Mouse (Mus musculus) frontal cortex, postnatal 14 days (tissue): ENCODE results near the gene Ephb3.

ENCODE experiments used
- DNase-seq, 2 experiments: peaks; one replicate each; pipeline ENCODE4 v3.0.0; 2022; ENCODE audit warnings: low spot score in 2 of 2

Ephb3 gene

DNA sequence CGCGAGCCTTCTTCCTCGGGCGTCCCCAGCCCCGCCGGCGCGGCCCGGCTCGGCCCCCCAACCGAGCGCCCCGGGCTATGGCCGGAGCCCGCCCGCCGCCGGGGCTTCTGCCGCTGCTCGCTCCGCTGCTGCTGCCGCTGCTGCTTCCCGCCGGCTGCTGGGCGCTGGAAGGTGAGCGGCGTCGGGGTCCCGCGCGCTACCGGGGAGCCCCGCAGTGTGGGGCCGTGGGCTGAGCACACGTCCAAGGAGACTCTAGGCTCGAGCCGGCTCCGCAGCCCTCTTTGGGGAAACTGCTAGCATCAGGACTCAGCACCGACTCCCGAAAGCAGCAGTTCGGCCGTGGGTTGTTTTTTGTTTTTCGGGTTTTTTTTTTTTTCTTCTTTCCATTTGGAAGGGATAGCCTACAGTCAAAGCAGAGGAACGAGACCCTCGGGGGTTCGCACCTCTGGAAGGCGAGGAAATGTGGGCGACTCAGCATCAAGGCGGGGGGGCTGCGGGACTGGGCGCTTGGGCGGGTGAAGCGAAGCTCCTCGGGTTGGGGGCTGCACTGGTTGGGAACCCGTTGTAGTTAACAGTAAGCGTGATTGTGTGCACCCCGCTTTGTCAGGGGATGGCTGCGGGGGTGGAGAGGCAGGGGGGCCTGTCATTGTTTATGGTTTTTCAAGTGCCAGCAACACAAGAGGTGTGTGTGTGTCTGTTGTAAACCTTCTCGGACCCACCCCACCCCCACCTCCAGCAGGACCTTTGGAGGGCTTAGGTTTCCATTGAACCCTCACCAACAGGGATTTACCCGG, 735 bp downstream of the Ephb3 start:
- no peak for DNase-seq

DNA sequence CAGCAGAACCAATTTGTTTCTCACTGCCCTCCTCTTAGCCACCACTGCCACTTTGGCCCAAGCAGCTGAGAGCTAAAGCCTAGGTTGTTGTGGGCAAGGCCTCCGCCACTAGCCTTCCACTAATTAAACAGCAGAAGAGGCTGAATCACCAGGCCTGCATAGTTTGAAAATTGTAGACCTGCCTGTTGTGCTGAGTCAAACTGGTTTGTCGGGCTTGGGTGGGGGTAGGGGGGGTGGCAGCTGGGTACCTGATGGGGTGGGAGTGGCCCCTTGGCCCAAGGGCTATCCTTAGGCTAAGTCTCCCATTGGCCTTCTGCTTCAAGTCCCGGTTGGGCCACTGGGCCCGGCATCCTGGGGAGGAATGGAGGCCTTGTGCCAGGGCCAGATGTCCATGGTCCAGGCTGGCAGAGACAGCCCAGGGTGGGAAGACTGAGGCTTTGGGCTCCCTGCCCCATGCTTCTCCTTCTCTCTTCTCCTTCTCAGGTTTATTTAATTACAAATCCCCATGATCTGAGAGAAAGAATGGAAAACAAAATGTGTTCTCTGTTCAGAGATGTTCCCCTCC, 3.5 kb downstream of the Ephb3 start:
- no peak for DNase-seq

DNA sequence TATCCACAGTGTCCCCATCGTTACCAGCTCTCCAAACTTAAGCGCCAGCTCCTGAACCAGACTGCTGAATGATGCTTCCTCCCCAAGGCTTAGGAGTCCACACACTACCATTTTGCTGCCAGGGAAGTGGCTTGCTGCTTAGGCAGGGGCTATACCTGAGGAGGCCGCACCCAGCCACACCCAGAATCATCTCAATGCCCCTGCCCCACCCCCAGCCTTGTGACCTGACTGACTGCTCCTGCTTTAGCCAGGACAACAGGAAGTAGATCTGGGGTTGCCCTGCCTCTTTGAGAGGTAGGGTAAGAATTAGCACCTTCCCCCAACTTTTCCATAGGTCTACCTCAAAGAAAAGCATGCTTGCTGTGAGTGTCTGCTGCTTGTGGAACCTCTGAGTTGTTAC, 4.7 kb downstream of the Ephb3 start:
- no peak for DNase-seq

DNA sequence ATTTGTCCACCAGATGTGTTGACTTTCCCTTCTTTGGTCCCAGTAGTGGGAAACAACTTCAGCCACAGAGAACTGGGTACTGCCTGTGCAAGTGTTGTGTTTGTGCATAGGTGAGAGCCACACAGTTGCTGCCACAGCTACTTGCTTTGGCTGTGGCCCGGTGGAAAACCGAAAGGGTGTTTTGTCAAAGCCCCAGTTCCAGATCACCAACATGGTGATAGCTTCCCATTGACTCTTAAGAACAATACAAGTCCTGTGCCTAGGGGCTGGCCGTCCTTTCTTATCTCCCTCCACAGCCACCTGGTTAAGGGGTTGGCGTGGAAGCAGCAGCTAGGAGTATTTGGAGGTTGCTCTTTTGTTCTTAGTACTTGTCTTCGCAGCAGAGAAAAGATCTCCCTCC, 5.6 kb downstream of the Ephb3 start:
- DNase-seq: no peak

DNA sequence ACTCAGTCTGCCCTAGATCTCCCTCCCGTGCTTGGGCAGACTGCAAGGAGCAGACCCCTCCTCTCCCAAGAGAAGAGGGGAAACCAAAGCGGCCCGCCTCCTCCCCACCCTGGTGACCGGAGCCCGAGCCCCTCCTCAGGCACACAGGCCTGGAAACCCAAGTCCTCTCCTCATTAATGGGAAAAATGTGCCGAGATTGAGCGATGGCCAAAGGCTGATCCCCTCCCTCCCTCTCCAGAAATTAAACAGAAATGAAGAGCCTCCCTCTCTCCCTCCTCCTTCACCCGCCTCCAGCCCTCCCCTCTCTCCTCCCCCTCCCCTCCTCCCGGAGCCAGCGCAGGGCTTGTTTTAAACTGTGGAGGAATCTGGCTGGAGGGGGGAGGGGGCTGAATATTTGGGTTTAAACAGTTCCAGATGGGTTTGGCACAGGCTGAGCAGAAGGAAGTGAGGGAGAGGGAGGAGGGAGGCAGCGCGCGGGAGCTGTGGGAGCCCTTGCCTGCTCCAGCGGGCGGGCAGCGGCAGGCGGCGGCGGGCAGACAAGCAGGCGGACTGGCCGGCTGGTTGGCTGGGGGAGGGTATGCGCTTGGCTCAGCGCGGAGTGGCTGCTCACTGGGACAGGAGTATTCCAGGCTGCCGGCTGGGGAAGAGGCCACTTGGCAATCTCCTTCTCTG, 6.2 kb downstream of the Ephb3 start:
- peak; percentile 79 to 83 for DNase-seq

DNA sequence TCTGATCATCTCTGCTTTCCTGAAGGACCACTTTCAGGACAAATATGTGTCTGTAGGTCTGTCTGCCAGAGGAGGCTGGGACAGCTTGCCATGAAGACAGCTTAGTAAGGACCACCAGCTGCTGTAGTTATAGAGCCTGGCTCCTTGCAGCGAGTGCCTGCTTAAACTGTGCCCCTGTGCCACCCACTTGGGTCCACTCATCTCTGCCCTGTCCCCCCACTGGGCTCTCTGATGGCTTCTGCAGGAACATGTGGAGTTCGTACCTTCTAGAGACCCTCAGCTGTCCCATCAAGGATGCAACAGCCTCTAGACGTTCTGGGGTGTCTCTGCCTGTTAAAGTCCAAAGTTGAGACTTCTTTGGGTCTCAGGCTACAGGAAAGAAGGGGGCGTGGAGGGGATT, 6.9 kb downstream of the Ephb3 start:
- no peak for DNase-seq

DNA sequence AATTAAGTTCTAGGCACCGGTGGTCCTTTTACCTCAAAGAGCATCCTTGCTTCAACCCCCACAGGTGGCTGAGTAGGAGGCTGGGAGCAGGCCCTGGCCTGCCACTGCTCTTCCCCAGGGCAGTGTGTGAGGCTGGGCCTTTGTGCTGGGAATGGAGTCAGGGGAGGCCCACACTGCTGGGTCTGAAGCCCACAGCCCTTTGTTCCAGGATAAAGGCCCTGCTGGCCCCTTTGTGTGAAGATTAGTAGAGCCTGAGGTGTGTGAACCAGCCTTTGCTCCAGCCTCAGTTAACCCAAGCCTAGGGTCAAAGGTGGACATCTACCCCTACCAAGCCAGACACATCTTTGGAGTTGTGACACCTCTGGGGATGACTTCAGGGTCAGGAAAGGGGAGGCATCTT, 7.8 kb downstream of the Ephb3 start:
- no peak for DNase-seq

DNA sequence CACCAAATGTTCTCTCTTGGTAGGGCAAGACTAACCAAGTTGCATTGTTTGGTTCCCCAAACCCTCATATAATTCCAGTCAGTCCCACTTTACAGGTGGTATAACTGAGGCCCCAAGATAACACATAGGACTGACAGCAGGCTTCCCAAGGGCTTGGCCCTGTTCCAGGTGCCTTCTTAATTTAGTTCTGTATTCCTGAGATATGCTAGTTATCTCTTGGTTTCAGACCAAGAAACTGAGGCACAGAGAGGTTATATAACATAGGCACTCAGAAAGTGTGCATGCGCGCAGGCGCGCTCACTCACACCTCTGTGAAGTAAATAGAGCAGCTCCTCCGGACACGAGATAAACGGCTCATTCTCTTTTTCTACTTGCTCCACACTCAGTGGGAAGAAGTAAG, 9.4 kb downstream of the Ephb3 start:
- DNase-seq: no peak

DNA sequence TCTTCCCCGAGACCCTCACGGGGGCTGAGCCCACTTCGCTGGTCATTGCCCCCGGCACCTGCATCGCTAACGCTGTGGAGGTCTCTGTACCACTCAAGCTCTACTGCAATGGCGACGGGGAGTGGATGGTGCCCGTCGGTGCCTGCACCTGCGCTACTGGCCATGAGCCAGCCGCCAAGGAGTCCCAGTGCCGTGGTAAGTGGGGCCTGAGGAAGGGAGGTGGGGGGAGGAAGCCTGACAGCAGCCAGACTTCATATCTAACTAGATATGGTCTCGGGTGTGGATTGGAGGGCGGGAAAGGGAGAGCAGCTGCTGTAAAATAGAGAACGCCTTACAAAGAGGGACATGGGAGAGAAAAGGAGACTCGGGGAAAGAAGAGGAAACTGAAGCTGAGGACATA, 10.2 kb downstream of the Ephb3 start:
- no peak for DNase-seq

DNA sequence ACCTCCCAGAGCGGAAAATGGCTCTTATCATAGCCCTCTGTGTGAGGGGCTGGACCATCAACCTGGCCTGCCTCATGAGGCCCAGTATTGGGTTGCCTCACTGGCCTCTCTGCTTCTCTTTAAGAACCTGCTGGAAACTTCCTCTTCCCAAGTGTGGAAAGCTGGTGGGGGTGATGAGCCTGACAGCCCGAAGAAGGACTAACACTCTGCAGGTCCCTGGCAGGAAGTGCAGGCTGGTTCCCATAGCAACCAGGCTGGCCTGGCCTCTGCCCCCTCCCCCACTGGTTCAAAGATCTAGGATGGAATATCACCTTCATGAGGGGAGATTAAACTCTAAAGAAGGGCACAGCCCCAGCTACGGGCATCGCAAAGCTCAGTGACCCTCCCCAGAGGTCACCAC, 11.5 kb downstream of the Ephb3 start:
- DNase-seq: no peak

DNA sequence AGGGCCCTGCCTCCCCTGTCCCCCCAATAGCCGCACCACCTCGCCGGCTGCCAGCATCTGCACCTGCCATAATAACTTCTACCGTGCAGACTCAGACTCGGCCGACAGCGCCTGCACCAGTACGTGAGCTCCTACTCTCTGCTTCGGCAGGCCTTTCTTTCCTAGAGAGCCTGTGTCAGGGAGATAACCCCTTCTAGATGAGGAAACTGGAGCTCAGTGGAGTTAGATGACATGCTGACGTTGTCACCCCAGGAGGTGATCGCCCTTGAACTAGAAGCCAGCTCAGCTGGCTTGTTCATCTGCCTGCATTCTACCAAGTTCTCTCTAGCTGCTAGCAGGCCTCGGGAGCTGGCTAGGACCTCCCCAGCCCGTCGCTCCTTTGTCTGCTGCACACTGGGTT, 12.7 kb downstream of the Ephb3 start:
- DNase-seq: no peak

DNA sequence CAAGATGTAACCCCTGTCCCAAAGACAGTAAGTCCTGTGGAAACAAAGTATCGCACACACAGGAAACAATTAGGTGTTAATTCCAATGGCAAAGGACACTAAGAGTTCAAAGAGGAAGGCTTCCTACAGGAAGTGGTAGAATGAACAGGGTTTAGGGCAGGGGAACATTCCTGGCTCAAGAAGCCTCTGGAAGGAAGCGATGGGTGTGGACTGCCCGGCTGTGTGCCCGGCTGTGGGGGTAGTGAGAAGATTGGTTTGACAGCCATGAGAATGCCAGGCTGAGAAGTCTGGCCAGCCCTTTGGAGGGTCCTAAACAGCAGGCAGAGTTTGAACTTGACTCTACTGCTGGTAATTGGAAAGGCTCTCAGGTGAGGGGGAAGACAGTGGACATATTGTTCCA, 15.1 kb downstream of the Ephb3 start:
- no peak for DNase-seq

DNA sequence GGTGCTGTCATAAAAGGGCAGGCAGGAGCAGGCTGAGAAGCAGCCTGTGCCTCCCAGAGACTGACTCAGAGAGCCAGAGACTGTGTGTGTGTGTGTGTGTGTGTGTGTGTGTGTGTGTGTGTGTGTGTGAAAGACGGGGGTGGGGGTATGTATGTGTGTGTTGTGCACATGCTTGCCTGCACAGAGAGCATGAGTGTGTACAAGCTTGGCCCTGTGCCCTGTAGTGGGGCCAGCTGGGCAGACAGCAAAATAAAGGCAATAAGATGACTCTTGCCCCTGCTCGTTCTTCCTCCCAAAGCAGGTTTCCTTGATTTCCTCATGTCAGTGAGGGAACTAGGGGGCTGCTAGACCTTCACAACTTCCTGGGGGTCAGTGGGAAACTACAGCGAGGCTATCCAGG, 18.5 kb downstream of the Ephb3 start:
- DNase-seq: no peak

DNA sequence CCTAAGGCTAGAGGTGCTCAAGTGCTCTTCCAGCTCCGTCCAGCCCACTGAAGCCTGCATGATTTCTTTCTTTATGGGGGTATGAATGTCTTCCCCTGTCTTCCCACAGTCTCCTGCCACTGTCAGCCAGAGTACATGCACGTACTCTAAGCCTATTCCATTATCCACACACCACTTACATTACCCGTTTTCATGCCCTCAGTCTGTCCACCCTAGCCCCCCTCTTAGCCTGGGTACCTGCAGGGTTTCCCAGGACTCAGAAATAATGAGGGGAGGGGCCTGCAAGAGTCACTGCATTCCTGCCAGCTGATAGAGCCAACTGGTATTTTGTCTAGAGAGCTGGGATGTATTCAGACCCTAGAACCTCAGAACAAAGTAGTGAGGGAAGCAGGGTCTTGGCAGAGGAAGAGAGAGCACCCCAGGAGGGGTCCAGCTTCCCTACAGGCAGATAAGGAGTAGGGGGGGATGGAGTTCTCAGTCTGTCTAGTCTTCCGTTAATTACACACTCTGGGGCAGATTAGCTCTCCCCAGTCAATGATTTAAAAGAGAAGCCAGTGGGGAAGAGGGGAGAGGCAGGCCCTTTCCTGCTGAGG, 20.2 kb downstream of the Ephb3 start:
- DNase-seq: no peak

DNA sequence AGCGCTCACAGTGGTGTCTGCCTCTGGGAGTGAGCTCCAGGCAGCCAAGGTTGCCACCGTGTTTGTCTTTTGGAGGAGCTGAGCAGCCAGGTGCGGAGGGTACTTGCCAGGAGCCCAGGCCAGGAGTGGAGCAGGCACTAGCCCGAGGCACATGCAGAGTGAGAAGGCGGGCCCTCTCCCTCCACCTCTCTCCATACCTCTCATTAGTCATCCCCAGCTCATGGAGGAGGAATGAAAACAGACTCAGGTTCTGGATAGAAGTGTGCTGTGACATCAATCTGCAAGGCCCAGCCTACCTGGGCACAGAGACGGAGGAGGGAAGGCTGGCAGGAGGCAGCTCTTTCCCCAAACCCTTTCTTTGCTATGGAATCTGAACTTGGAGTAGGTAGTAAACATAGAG, 22.1 kb downstream of the Ephb3 start:
- DNase-seq: no peak

DNA sequence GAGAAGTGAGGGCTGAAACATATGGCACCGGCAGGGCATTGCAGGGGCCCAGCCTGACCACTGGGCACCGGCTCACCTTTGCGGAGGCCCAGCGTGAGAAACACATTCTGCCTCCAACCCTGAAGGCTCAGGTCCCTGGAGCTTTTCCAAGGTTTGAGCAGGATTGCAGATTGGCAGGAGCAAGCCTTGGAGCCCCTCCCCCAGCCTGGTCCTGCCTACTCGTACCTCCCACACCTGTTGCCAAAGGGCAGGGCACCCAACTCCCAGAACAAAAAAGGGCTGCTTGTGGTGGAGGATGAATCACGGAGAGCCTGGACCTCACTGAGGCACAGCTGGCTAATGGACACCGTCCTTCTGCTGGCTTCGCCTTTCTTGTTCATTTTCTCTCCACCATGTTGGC, 30.6 kb downstream of the Ephb3 start:
- no peak for DNase-seq

DNA sequence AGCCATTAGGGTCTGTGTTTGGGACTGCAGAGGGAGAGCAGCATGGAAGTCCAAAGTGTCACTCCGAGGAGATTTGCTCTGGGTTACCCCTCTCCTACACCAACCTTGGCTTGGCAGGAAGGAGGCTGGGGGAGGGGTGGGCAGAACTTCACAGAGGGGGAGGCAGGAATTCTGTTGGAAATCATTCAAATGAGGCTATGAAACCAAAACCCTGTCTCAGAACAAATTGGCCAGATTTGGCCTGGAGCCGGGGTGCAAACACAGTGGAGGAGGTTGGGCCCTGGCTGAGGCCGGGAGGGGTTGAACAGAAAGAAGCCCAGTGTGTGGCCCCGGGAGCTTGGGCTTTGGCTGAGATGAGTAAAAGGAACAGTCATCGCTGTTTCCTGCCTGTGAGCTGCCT, 34.2 kb downstream of the Ephb3 start:
- DNase-seq: peak in 1 of 2 experiments; percentile 46

DNA sequence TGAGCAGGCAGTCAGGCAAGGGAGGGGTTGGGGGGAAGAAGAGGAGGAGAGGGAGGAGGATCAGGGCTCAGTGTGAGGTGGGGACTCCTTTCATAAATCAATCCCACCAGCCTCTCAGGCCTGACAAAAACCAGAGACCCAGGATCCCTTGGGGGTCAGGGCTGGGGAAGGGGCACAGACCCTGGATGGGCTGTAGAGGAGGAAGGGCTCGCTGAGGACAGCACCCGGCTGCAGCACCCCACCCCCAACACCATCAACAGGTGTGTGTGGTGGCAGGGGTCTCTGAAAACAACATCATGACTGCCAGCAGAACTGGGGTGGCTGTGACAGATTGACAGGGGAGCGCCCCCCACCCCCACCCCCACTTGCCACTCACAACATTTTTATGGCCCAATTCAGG, 36.0 kb downstream of the Ephb3 start:
- no peak for DNase-seq

DNA sequence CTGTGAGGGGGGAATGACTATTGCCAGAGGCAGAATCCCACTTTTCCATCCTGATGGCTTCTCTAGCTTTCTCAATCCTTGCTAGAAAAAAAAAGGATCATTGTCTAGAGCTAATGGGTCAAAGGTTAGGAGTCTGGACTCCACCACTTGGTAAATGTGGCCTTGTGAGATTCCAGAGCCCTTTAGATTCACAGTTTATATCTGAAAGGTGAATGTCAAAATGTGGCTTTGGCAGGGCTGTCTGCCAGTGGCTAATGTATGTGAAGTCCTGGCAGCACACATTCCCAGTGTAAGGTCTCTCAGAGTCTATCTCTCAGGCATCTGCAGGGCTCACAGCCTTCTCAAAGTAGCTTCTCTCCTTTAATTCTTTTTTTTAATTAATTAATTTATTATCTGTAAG, 36.5 kb downstream of the Ephb3 start:
- DNase-seq: no peak

DNA sequence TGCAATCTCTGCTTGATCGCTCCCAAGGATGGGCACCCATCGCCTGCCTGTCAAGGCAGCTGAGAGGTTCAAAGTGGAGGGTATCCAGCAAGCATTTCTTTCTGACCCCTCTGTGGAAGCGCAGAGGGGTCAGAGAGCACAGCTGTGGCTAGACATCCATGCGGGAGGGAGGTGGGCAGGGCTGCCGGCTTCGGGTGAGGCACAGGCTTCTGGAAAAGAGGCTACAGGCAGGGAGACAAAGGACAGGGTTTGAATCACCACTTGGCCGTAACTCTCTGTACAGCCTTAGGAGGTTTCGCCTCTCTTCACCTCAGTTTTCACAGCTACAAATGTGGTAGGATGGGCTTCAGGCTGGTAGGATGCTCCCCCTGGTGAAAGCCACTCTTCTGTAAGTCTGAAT, 38.4 kb downstream of the Ephb3 start:
- DNase-seq: no peak

DNA sequence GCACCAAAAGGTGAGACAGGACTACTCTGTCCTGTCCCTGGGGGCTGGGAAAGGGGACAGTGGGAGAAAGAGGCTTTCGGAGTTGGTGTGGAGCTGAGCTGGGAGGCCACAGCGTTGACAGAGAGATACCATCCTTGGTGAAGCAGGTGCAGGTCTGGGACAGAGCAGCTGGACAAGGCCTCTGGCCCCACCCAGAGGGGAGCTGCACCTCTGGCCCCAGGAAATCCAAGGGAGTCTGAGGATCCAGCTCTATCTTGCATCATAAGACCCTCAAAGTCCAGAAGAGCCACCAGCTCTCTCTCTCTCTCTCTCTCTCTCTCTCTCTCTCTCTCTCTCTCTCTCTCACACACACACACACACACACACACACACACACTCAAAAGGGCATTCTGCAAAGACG, 40.2 kb downstream of the Ephb3 start:
- no peak for DNase-seq

DNA sequence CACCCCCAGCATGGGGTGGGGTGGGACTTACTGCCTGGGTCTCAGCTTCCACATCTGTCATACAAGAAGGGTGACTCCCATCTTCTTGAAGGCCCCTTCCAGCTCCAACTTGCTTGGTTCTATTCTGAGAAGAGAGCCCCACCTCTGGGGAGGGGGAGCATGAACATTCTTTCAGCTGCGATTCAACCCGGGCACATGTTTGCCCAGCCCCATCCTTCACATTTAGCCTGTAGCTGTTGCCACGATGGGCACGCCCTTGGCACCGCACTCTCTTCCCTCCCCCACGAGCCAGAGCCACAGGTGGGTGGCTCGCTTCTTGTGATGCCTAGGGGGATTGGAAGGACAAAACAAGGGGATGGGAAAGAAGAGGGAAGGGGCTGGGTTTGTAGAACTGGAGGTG, 40.8 kb downstream of the Ephb3 start:
- DNase-seq: no peak

DNA sequence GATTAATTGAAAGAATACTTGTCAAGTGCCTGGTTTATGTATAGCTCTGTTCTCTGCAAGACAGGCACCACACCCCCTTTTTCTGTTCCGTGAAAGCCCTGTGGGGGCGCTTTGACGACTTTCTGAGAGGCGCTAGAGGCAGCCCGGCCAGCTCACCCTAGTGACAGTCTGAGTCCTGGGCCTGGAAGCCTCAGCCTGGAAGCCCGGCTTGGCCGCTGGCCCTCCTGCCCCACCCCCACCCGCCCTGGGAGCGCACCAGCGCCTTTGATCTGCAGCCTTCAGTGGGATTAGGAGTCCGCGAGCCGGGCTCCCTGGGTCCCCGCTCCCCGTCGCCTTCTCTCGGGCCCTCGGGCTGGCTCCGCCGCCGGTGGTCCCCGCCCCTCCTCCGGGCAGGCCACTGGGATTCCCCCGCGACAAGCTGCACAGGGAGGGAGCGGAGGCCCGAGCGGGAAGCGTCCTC, 41.4 kb downstream of the Ephb3 start:
- peak; percentile 76 to 78 for DNase-seq
